Mouse (Mus musculus) c-Kit-positive CD71-negative TER-119-negative erythroid progenitor cells, embryonic 14.5 days (primary cell): ENCODE results near the gene Gabrd.
"Not testable (repeated sequence)": the region's sequence is repeated elsewhere in the genome, so short reads cannot be mapped to it uniquely, and the experiment has no call there.

Source experiments
- DNase-seq: peaks from one replicate; pipeline ENCODE4 v3.0.0-alpha.2; 2013; ENCODE audit warnings: low read depth

Gabrd gene

GRCm38 (mm10) chr4:155397511-155398221, at the start of gene Gabrd:
Gene Gabrd (minus strand): TSS chr4:155398112.
- peak; percentile 30 for DNase-seq

- no peak for DNase-seq
These were observed 44.9 kb upstream of the Gabrd start for GRCm38 (mm10) chr4:155442808-155443207.

- no peak for DNase-seq
These were observed 36.1 kb upstream of the Gabrd start for GRCm38 (mm10) chr4:155433993-155434392.

GRCm38 (mm10) chr4:155432358-155432757, 34.4 kb upstream of the Gabrd start:
- no peak for DNase-seq

GRCm38 (mm10) chr4:155429202-155429601, 31.3 kb upstream of the Gabrd start:
- no peak for DNase-seq

GRCm38 (mm10) chr4:155428442-155428841, 30.5 kb upstream of the Gabrd start:
- DNase-seq, result no peak

GRCm38 (mm10) chr4:155426272-155426671, 28.4 kb upstream of the Gabrd start:
- no peak for DNase-seq

GRCm38 (mm10) chr4:155423988-155424387, 26.1 kb upstream of the Gabrd start:
- no peak for DNase-seq

GRCm38 (mm10) chr4:155421412-155422370, 23.8 kb upstream of the Gabrd start:
- DNase-seq, result not testable (repeated sequence)

- DNase-seq, result no peak
These were observed 22.2 kb upstream of the Gabrd start for GRCm38 (mm10) chr4:155420137-155420536.

GRCm38 (mm10) chr4:155414656-155415235, 16.8 kb upstream of the Gabrd start:
- DNase-seq, result no peak

GRCm38 (mm10) chr4:155413641-155414335, 15.9 kb upstream of the Gabrd start:
- no peak for DNase-seq

GRCm38 (mm10) chr4:155412124-155412523, 14.2 kb upstream of the Gabrd start:
- no peak for DNase-seq

GRCm38 (mm10) chr4:155409058-155409776, 11.3 kb upstream of the Gabrd start, which contains the start of gene Cfap74:
Gene Cfap74 (plus strand): TSS chr4:155409190.
- DNase-seq, result peak; percentile 26

- no peak for DNase-seq
These were observed 10.8 kb upstream of the Gabrd start for GRCm38 (mm10) chr4:155408695-155409057.

GRCm38 (mm10) chr4:155402489-155402888, 4.6 kb upstream of the Gabrd start:
- DNase-seq, result no peak

- DNase-seq, result no peak
These were observed 3.2 kb upstream of the Gabrd start for GRCm38 (mm10) chr4:155401121-155401520.

GRCm38 (mm10) chr4:155398222-155398540, 269 bp upstream of the Gabrd start:
- no peak for DNase-seq

- DNase-seq, result no peak
These were observed 1.2 kb downstream of the Gabrd start for GRCm38 (mm10) chr4:155396751-155397150.

GRCm38 (mm10) chr4:155395471-155395870, 2.4 kb downstream of the Gabrd start:
- DNase-seq, result no peak

- DNase-seq, result no peak
These were observed 10.7 kb downstream of the Gabrd start for GRCm38 (mm10) chr4:155387166-155387565.
